Mouse (Mus musculus): ENCODE measurements at regions not wholly inside any gene's neighbourhood (a gene's known extent, or its start where the extent isn't known, plus 50 kb on each side); places are given as distances from the start of the nearest gene placed in this dataset.

DNA sequence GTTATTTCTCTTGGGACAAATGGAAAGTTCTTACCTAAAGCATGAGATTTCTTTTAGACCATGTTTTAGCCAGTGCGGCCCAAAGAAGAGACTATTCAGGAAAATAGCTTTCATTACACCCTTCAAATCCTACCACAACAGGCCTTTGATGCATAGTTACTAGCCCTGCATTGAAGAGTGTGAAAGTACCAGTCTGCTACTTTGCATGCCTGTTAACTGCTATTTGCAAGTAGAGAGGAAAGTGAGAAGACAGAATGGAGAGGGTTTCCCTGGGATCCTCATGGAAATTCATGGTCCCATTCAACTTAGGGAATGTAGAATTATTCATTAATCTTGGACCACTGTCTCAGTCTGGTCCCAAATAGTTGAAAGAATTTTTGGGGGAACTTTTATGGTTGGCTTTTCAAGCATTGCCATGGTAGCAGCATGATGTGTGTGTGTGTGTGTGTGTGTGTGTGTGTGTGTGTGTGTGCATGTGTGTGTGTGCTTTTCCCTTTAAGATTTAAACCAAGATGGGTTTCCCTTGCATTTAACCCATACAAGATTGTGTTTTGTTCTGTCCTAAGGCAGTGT lies 912.9 kb downstream of the Robo2 start:
- H3K4me1 ChIP-seq (ENCODE audit: control insufficient read depth in 2 of 2, insufficient read depth in 2 of 2, low read length in 2 of 2, poor library complexity in 1 of 2), result 0 out of 4 replicates have a peak, but pooled peaks cover 0 to 2% of the 10 kb centered on the region in 2 experiments
- DNase-seq (ENCODE audit: low read depth, low spot score), result no peak
- no peaks in the 10 kb centered on the region for H3K9me3 ChIP-seq (ENCODE audit: control insufficient read depth, insufficient read depth, low read depth, low read length)
- TF ChIP-seq CHD2 (IDR thresholded peaks at IDR 0.05; ENCODE audit: low read depth, low read length) (no peak), HCFC1 (IDR thresholded peaks at IDR 0.05; ENCODE audit: borderline replicate concordance, insufficient read depth, low read length) (no peak), ZNF384 (IDR thresholded peaks at IDR 0.05; ENCODE audit: low read depth, low read length) (no peak), MAFK (IDR thresholded peaks at IDR 0.05; ENCODE audit: insufficient read depth, low read depth, low read length) (no peak), ZC3H11A (IDR thresholded peaks at IDR 0.05; ENCODE audit: borderline replicate concordance, low read depth, low read length) (no peak)
- no peak overlapping the region for H3K4me3 ChIP-seq (ENCODE audit: insufficient read depth in 1 of 2, low read depth in 1 of 2, low read length in 2 of 2, poor library complexity in 1 of 2, severe bottlenecking in 1 of 2)
- no peak overlapping the region for H3K9ac ChIP-seq (ENCODE audit: insufficient read depth, low read depth, low read length, poor library complexity, severe bottlenecking)
- in situ Hi-C loops (cut with MboI; ENCODE audit: low sequenced_read_pairs in 2 of 2, unreplicated experiment in 2 of 2), result no loop called here
- H3K27ac ChIP-seq (ENCODE audit: insufficient read depth, low read depth, low read length, poor library complexity, severe bottlenecking), result no peak overlapping the region
- H3K36me3 ChIP-seq (ENCODE audit: control insufficient read depth, insufficient read depth, low read length, poor library complexity, severe bottlenecking), result no peaks in the 10 kb centered on the region

DNA sequence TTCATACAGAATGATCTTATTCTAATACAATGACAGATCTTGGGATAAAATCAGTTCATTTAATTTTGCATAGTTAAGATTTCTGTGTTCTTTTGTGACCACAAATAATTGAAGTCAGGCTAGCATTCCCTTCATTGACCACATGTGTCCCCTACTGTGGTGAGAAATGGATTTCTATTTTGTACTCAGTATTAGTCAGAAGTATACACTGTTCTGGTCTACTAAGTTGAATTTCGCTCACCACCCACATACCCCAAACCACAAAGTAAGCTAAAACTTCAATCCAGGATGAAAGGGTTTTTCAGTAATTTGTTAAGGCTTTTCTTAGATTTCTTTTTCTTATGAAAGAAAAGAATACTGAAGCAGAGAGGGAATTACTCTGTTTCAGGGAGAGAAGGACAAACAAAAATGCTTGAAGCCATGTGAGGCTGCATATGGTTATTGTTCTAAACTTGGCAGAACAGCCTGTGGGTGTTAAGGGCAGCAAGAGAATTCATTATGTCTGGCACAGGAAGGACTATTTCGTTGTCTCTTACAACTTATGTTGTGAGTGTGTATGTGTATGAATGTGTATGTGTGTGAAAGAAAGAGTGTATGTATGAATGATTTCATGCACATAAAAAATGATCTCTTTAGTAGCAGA lies 928.3 kb downstream of the Robo2 start:
- Histone ChIP-seq H3K9ac (ENCODE audit: insufficient read depth, low read depth, low read length, poor library complexity, severe bottlenecking) (no peak overlapping the region), H3K27ac (ENCODE audit: insufficient read depth, low read depth, low read length, poor library complexity, severe bottlenecking) (no peak overlapping the region), H3K4me1 (ENCODE audit: control insufficient read depth in 2 of 2, insufficient read depth in 2 of 2, low read length in 2 of 2, poor library complexity in 1 of 2) (no peaks in the 10 kb centered on the region), H3K9me3 (ENCODE audit: control insufficient read depth, insufficient read depth, low read depth, low read length) (no peaks in the 10 kb centered on the region), H3K4me3 (ENCODE audit: insufficient read depth in 1 of 2, low read depth in 1 of 2, low read length in 2 of 2, poor library complexity in 1 of 2, severe bottlenecking in 1 of 2) (no peak overlapping the region), H3K36me3 (ENCODE audit: control insufficient read depth, insufficient read depth, low read length, poor library complexity, severe bottlenecking) (no peaks in the 10 kb centered on the region)
- in situ Hi-C loops (cut with MboI; ENCODE audit: low sequenced_read_pairs in 2 of 2, unreplicated experiment in 2 of 2), result no loop called here
- DNase-seq (ENCODE audit: low read depth, low spot score), result no peak
- TF ChIP-seq ZNF384 (IDR thresholded peaks at IDR 0.05; ENCODE audit: low read depth, low read length), result no peak
- no peak for TF ChIP-seq MAFK (IDR thresholded peaks at IDR 0.05; ENCODE audit: insufficient read depth, low read depth, low read length)
- no peak for TF ChIP-seq HCFC1 (IDR thresholded peaks at IDR 0.05; ENCODE audit: borderline replicate concordance, insufficient read depth, low read length)
- no peak for TF ChIP-seq ZC3H11A (IDR thresholded peaks at IDR 0.05; ENCODE audit: borderline replicate concordance, low read depth, low read length)
- TF ChIP-seq CHD2 (IDR thresholded peaks at IDR 0.05; ENCODE audit: low read depth, low read length), result no peak

DNA sequence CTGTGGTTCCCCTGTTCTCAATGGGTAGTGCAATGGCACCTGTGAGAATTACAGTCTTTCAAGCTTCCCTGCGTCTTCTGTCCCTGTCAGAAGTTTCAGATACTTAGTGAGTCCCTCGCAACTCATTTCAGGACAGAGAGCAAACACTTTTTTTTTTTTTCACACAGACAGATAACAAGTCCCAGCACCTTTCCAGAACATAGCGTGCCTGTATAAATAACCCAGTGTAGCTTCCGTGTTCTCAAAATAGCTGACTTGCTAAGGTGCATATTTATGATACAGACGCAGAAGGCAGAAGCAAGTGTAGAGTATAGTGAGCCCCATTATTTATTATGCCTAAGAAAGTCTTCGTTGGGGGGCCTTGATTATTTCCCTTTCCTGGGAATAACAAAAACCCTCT lies 929.4 kb downstream of the Robo2 start:
- Histone ChIP-seq H3K36me3 (ENCODE audit: control insufficient read depth, insufficient read depth, low read length, poor library complexity, severe bottlenecking) (no peaks in the 10 kb centered on the region), H3K9ac (ENCODE audit: insufficient read depth, low read depth, low read length, poor library complexity, severe bottlenecking) (no peak overlapping the region), H3K4me3 (ENCODE audit: insufficient read depth in 1 of 2, low read depth in 1 of 2, low read length in 2 of 2, poor library complexity in 1 of 2, severe bottlenecking in 1 of 2) (no peak overlapping the region), H3K4me1 (ENCODE audit: control insufficient read depth in 2 of 2, insufficient read depth in 2 of 2, low read length in 2 of 2, poor library complexity in 1 of 2) (no peaks in the 10 kb centered on the region), H3K27ac (ENCODE audit: insufficient read depth, low read depth, low read length, poor library complexity, severe bottlenecking) (no peak overlapping the region), H3K9me3 (ENCODE audit: control insufficient read depth, insufficient read depth, low read depth, low read length) (no peaks in the 10 kb centered on the region)
- in situ Hi-C loops (cut with MboI; ENCODE audit: low sequenced_read_pairs in 2 of 2, unreplicated experiment in 2 of 2), result no loop called here
- no peak for TF ChIP-seq ZC3H11A (IDR thresholded peaks at IDR 0.05; ENCODE audit: borderline replicate concordance, low read depth, low read length)
- no peak for TF ChIP-seq MAFK (IDR thresholded peaks at IDR 0.05; ENCODE audit: insufficient read depth, low read depth, low read length)
- TF ChIP-seq ZNF384 (IDR thresholded peaks at IDR 0.05; ENCODE audit: low read depth, low read length), result no peak
- TF ChIP-seq CHD2 (IDR thresholded peaks at IDR 0.05; ENCODE audit: low read depth, low read length), result no peak
- TF ChIP-seq HCFC1 (IDR thresholded peaks at IDR 0.05; ENCODE audit: borderline replicate concordance, insufficient read depth, low read length), result no peak
- no peak for DNase-seq (ENCODE audit: low read depth, low spot score)

DNA sequence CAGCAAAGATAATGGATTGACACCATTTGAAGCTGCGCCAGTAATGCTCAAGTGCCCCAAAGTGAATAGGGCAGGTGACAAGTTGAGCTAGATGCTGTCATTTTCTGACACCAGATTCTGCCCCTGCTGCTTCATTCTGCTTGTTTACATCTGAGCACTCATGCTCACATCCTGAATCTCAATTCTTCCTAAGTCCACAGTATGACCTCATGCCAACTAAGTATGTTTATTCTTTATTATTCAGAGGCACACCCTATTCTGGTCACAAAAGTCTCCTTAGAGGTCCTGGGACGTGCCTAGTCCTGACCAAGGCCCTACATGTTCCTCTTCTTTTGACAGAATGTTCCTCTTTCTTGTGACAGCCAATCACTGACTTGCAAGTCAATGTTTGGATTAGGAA lies 938.1 kb downstream of the Robo2 start:
- in situ Hi-C loops (cut with MboI; ENCODE audit: low sequenced_read_pairs in 2 of 2, unreplicated experiment in 2 of 2), result no loop called here
- Histone ChIP-seq H3K27ac (ENCODE audit: insufficient read depth, low read depth, low read length, poor library complexity, severe bottlenecking) (no peak overlapping the region), H3K36me3 (ENCODE audit: control insufficient read depth, insufficient read depth, low read length, poor library complexity, severe bottlenecking) (no peaks in the 10 kb centered on the region), H3K9me3 (ENCODE audit: control insufficient read depth, insufficient read depth, low read depth, low read length) (no peaks in the 10 kb centered on the region), H3K9ac (ENCODE audit: insufficient read depth, low read depth, low read length, poor library complexity, severe bottlenecking) (no peak overlapping the region), H3K4me1 (ENCODE audit: control insufficient read depth in 2 of 2, insufficient read depth in 2 of 2, low read length in 2 of 2, poor library complexity in 1 of 2) (no peaks in the 10 kb centered on the region), H3K4me3 (ENCODE audit: insufficient read depth in 1 of 2, low read depth in 1 of 2, low read length in 2 of 2, poor library complexity in 1 of 2, severe bottlenecking in 1 of 2) (no peak overlapping the region)
- TF ChIP-seq ZNF384 (IDR thresholded peaks at IDR 0.05; ENCODE audit: low read depth, low read length) (no peak), ZC3H11A (IDR thresholded peaks at IDR 0.05; ENCODE audit: borderline replicate concordance, low read depth, low read length) (no peak), CHD2 (IDR thresholded peaks at IDR 0.05; ENCODE audit: low read depth, low read length) (no peak), MAFK (IDR thresholded peaks at IDR 0.05; ENCODE audit: insufficient read depth, low read depth, low read length) (no peak), HCFC1 (IDR thresholded peaks at IDR 0.05; ENCODE audit: borderline replicate concordance, insufficient read depth, low read length) (no peak)
- no peak for DNase-seq (ENCODE audit: low read depth, low spot score)

Data from ES-E14 (cell line).